Mouse (Mus musculus): ENCODE measurements around the gene Armc8.
"Not testable (repeated sequence)": the region's sequence is repeated elsewhere in the genome, so short reads cannot be mapped to it uniquely, and the experiment has no call there.

Gene Armc8

GRCm38 (mm10) chr9:99568347-99569070 is at the start of gene Armc8:
Gene Armc8 (minus strand): TSS chr9:99568899.
- in situ Hi-C loops (cut with MboI, MseI): loop anchor here (25.0 kb wide), 1 partner anchor 981 kb away; no protein-coding TSS in a partner anchor

DNA sequence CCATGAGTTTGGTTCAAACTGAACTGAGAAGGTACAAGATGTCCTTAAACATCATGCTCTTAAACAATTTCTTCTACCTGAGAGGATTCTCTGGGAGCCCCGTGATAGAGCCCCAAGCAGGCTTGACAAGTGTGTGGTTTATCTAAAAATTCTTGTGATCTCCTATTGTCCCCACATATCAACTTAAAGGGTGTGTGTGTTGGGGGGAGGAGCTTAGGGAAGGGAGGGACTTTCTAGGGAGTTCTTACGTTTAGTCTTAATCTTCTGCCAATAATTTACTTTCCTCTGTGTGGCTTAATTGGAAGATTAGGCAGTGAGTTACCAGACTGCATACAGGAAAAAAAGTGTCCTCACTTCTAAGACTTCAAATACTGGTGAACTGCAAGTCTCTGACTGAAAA is 43.5 kb upstream of the Armc8 start, which contains the start of gene A4gnt:
Gene A4gnt (plus strand): TSS at position 301 of the 400 bp plus-strand sequence.
- in situ Hi-C loops (cut with MboI, MseI): no loop called here

- in situ Hi-C loops (cut with MboI, MseI): no loop called here
These were observed 34.9 kb upstream of the Armc8 start for GRCm38 (mm10) chr9:99603566-99603965.

DNA sequence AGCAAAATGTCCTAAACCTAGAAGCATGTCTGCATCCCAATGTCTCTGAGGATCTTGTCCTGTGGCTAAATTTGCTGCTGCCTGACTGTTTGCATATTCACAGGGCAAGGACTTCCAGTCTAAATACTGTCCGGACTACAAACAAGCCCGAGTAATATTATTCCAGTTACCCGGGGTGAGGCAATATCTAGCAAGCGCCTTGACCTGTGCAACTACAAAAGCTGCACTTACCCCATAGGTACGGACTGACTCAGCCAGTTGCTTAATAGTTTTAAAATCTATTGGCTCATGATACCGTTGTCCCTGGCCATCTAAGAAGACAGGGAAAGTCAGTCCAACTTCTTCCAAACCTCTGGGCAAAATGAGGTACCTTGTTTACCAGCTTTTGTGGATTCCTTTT is 30.4 kb upstream of the Armc8 start:
- in situ Hi-C loops (cut with MboI, MseI): not testable (repeated sequence)

GRCm38 (mm10) chr9:99591144-99591543 is 22.4 kb upstream of the Armc8 start:
- in situ Hi-C loops (cut with MboI, MseI): no loop called here

DNA sequence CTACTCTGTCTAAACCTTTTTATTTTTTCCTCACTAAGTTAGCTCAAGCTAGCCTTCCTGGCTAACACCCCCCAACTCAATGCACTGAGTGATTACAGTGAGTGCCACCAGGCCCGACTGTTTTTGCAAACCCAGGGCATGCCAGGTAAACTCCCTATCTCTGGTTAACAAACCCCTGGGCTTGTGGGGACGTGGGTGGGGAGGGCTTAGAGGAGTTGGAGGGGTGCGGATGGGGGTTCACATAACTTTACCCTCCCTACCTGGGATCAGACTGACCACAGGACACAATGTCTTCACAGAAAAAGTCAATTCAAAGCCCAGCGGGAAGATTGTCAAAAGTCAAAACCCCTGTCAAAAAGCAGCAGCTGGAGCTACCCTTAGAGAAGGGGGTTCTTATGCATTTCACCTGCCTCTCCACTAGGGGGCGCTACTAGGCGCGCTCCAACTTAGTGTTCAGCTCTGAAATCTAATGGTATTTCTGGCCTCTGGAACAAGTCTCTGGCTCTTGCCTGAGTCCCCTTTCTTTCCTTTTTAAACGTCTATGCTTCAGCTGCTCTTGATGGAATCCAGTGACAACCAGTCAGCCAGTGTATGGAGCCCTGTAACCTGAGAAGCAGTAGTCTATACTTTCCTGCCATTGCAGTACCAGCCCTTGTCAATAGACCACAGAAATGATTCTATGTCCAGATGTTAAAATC is 19.0 kb upstream of the Armc8 start:
- in situ Hi-C loops (cut with MboI, MseI): no loop called here

- in situ Hi-C loops (cut with MboI, MseI): no loop called here
These were observed 12.0 kb upstream of the Armc8 start for GRCm38 (mm10) chr9:99580655-99581054.

DNA sequence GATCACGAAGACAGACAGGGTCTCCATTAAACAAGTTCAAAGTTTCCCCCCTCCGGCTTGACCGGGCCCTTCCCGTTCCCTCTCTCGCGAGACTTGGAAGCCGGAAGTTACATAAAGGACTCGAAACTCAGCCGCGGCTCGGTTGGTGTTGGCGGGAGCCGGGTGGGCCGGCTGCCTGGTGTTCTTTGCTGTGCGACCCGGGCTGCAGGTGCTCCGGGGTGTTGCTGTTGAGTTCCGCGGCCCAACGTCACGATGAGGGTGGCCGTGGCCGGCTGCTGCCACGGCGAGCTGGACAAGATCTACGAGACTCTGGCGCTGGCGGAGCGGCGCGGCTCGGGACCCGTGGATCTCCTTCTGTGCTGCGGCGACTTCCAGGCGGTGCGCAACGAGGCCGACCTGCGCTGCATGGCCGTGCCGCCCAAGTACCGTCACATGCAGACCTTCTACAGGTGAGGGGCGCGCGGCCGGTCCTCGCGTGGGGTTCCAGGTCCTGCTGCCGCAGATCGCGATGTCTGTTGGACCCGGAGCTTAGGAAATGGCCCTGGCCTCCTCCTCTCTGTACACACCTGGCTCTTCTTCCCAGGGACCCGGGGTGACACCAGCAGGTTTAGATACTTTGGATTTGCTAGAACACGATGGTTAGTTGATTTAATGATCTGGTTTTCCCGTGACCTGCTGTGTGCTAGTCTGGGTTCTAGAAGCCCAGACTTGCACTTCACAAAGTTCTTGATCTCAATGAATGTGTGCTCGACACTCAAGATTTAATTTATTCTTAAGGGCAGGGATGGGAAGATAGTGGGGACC is 7.2 kb upstream of the Armc8 start, which contains the start of gene Dbr1:
Gene Dbr1 (plus strand): TSS at position 123 of the 804 bp plus-strand sequence.
- in situ Hi-C loops (cut with MboI, MseI): loop anchor here (10.0 kb wide), 1 partner anchor 511 kb away; no protein-coding TSS in a partner anchor

GRCm38 (mm10) chr9:99569071-99569397 is 335 bp upstream of the Armc8 start:
- in situ Hi-C loops (cut with MboI, MseI): loop anchor here (25.0 kb wide), 1 partner anchor 982 kb away; no protein-coding TSS in a partner anchor

- in situ Hi-C loops (cut with MboI, MseI): loop anchor here (25.0 kb wide), 1 partner anchor 981 kb away; no protein-coding TSS in a partner anchor
These were observed 714 bp downstream of the Armc8 start for GRCm38 (mm10) chr9:99568023-99568346.

DNA sequence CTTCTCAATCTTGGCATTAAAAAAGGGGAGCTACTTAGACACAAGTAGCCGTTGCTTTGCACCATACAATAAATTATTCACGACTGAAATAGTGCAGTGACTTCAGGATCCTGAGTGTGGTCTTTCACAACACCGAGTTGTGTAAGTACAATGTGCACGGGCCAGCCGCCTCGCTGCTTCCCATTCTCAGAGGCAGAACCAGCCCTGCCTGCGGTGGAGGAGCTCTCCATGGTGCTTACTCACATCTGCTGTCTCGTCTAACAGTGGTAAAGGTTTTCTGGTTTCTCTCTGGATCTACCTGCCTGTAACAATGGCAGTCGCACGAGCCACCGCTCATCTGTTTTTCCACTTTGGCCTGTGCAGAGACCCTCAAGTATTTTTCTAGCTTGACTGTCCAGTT is 5.0 kb downstream of the Armc8 start:
- in situ Hi-C loops (cut with MboI, MseI): loop anchor here (25.0 kb wide), 1 partner anchor 976 kb away; no protein-coding TSS in a partner anchor

DNA sequence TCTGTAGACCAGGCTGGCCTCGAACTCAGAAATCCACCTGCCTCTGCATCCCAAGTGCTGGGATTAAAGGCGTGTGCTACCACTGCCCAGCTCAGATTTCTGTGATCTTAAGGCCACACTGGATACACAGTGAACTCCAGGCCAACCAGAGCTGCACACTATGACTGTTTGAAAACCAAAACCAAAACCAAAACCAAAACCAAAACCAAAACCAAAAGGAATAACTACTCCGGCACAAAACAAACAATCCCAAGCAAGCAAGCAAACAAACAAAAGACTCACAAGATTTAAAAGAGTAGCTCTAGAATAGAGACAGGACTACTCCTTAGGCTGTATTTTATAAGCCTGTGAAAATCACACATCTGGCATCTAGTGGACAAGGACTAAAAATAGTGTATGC is 8.3 kb downstream of the Armc8 start:
- in situ Hi-C loops (cut with MboI, MseI): loop anchor here (25.0 kb wide), 1 partner anchor 973 kb away; no protein-coding TSS in a partner anchor

- in situ Hi-C loops (cut with MboI, MseI): loop anchor here (25.0 kb wide), 1 partner anchor 972 kb away; no protein-coding TSS in a partner anchor
These were observed 9.2 kb downstream of the Armc8 start for GRCm38 (mm10) chr9:99559557-99559904.

DNA sequence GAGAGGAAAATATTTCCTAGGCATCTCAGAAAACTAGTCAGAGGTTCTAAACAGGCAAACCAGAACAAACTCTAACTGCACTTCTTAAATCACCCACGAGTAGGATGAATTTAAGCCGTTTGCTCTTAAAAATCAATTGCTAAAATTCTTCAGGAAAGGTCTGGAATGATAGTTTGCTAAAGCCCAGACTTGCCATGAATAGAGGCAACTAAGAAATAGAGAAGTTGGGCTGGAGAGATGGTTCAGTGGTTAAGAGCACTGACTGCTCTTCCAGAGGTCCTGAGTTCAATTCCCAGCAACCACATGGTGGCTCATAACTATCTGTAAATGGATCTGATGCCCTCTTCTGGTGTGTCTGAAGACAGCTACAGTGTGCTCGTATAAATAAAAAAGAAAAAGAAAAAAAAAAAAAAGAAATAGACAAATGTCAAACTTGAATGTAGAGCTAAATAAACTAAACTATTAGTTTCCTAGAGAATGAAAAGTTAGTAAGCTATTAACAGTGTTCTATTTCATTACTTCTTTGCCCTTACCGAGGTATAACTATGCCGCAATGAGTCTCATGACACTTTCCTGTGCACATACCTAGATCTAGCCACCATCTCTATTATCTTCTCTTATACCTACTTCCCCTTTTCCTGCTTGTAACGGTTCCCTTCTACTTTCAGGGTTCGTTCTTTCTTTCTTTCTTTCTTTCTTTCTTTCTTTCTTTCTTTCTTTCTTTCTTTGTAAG is 9.7 kb downstream of the Armc8 start:
- in situ Hi-C loops (cut with MboI, MseI): loop anchor here (25.0 kb wide), 1 partner anchor 972 kb away; no protein-coding TSS in a partner anchor

DNA sequence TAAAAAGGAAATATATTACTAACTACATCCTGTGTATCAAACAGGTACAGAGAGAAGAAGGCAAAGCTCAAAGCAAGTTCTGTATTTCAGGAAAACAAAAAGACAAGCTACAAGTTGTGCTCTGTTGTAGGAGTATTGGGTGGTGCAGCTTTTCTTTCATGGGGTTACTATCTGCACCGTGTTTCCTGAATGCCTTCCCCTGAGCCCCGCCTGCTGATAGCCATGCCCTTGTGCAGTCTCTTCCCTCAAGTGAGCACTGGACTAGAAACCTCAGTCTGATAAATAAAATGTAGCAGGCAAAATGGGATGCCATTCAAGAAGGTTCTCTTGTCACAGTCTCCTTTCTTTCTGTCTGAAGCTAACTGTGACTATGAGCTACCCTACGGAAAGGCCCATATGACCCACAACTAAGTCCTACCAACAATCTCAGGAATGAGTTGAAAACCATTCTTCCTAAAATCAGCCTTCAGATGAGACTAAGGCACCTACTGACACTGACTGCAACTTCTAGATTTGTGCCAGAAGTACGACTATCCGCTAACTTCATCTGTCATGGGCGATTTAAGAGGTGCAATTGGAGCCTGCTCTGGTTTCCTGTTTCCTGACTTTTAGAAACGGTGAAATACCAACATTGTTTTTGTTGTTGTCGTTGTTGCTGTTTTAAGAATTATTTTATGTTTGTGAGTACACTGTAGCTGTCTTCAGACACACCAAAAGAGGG is 11.0 kb downstream of the Armc8 start:
- in situ Hi-C loops (cut with MboI, MseI): loop anchor here (25.0 kb wide), 1 partner anchor 970 kb away; no protein-coding TSS in a partner anchor

DNA sequence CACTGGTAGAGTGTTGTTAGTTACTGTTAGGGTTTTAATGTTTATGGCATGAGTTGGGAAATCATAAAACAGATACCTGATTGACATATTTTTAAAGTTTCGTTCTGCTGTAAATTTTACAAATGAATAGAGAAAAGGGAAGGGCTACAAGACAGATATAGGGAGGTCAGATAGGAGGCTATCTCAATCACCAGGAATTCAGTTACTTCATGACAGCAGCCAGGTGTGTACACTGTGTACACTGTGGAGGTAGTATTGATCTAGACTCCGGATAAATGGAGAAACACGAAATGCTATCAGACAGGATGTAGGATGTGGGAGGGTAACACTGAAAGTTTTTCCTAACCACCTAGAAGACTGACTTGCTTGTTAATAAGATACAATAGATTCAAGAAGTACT is 13.4 kb downstream of the Armc8 start:
- in situ Hi-C loops (cut with MboI, MseI): loop anchor here (25.0 kb wide), 1 partner anchor 968 kb away; no protein-coding TSS in a partner anchor

- in situ Hi-C loops (cut with MboI, MseI): loop anchor here (25.0 kb wide), 1 partner anchor 967 kb away; no protein-coding TSS in a partner anchor
These were observed 14.6 kb downstream of the Armc8 start for GRCm38 (mm10) chr9:99554052-99554451.

DNA sequence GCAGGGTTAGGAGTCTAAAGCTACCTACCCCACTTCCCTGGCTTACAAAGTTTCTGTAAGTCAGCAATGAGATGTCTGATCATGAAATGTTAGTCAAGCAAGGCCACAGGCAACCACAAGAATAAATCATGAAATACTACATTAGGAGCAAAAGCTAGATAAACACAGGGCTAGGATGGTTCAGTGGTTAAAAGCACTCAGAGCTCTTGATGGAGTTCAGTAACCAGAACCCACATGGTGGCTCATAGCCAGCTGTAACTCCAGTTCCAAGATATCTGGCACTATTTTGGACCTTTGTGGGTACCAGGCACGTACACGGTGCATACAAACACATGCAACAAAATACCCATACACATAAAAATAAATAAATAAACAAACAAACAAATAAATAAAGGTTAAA is 15.7 kb downstream of the Armc8 start:
- in situ Hi-C loops (cut with MboI, MseI): loop anchor here (25.0 kb wide), 1 partner anchor 966 kb away; no protein-coding TSS in a partner anchor

DNA sequence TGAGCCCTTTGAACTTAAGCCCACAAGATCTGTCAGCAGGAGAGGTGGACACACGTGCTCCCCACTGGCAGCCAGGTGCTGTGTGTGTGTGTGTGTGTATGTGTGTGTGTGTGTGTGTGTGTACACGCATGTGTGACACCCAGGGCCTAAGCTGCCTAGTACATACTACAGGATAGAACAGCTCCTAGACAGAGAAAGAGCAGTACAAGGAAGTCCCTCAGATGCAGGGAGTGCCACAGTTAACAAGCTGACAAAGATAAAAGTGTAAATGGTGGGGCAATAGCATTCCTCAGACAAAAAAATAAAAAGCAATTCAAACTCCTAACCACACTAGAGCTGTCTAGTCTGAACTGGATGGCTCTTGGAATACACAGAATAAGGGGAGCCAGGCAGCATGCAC is 16.6 kb downstream of the Armc8 start:
- in situ Hi-C loops (cut with MboI, MseI): loop anchor here (25.0 kb wide), 1 partner anchor 965 kb away; no protein-coding TSS in a partner anchor

- in situ Hi-C loops (cut with MboI, MseI): no loop called here
These were observed 22.4 kb downstream of the Armc8 start for GRCm38 (mm10) chr9:99546259-99546658.

Measured in regulatory T cell (primary cell).